Mouse (Mus musculus): Measurements from ENCODE around the gene Oas3. TPM values are rescaled to one million over a fixed set of nuclear protein-coding genes. Genes with fewer than 3 reads are reported as not detected.

Gene Oas3
- polyA plus RNA-seq (2012; fragmentation: generic; extraction: Trizol): not detected

DNA sequence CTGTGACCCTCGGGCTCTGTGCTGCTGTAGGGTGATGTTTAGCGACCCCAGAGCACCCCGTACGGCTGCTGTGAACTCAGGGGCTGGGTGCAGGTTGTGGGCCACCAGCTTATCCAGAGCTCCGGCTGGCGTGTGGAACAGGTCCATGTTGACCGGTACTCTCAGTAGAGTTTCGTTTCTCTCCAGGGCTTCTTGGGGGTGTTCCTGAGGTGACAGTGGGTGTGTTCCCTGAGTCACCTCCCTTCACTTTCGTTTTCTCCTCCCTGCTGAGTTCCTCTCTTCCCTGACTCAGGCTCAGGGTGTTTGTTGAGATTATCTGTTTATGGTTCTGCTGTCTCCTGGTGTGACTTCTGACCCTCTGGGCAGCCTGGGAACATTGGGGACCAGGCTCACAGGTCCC is at the start of gene Oas3:
Oas3 (minus strand) TSS at position 184 of the 400 bp plus-strand sequence.

DNA sequence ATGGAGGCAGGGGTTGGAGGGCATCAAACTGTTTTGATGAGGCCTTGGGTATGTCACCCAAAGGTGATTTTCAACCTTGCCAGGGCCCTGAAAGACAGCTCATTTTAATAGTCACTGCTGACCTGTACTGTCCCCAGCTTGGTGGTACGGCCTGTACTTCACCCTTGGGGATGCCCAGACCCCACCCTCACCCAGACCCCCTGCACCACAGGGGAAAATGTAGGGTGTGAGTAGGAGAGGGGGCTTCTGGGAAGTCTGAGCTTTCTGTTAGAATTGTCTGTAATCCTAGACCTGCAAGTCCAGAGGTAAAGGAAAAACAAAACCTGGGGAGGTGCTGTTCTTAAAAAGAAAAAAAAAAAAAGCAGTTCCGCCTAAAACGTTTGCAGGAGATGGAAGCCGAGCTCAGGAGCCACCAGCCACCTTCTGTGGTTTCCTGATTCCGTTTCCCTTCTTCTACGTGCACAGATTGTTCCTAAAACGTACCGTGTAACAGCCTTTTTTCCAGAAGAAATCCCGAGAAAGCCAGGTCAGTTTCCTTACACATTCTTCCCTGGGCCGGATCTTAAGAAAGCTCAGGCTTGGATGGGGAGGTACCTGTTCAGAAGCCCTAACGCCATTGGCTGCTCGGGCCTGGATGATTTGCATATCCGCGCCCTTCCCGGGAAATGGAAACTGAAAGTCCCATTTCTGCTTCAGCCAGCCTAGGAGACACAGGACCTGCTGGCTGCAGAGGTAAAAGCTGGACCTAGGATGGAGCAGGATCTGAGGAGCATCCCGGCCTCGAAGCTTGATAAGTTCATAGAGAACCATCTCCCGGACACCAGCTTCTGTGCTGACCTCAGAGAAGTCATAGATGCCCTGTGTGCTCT is 34.7 kb upstream of the Oas3 start, which contains the start of gene Oas1c:
Oas1c (minus strand) TSS at position 564 of the 869 bp plus-strand sequence.

DNA sequence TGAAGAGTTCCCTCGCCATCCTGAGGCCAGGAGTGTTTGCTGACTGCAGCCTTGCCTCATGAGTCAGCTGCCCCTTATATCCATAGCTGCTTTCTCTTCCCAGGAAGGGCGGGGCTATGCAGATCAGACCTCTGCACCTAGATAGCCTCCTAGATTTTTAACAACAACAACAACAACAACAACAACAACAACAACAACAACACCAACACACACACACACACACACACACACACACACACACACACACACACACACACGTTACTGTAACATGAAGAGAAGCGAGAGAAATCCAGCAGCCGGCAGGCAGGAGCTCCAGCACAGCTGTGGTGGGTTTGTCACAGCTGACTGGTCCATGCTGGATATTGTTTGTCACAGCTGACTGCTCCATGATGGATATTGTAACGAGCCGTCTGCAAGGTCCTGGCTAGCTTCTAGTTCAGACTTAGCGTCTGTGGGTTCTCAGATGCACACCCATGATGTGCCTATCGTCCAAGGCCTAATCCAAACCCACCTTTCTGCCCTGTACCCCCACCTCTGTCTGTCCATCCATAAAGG is 18.1 kb upstream of the Oas3 start, which contains the start of gene Oas1e:
Oas1e (minus strand) TSS at position 51 of the 555 bp plus-strand sequence.

DNA sequence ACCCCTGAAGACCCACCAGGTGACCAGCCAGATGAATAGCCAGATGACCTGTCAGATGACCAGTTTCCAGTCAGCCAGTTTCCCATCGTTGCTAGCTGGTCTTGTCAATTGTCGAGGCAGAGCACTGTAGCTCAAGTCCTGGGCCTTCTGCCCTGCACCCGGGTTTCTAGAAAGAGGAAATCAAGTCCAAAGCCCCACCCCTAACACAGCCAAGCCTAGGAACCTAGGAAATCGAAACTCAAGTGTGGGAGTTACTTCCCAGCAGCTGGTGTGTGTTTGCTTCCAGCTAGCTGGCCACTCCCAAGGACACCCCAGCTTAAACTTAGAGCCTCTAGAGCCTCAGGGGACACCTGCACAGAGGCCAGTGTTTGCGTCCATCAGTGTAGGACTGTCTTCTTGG is 27.8 kb downstream of the Oas3 start, which contains the start of gene Oas2:
Oas2 (minus strand) TSS at position 166 of the 400 bp plus-strand sequence.

DNA sequence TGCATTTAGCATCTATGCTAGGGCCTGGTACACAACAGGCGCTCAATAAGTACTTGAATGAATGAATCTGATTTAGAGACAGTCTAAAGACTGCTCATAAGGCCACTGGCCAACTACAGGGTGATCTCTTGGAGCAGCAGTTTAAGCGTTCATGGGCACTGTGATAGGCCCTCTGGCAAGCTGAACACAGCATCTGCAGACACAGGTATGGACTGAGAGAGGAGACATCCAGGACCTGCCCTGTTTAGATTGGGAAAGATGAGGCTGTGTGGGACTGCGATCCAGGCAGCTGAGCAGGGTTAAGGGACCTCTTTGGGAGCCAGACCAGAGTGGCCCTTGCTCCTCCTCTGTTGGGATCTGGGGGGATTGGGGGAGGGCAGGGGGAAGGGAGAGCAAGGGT is 65.6 kb downstream of the Oas3 start, which contains the start of gene Dtx1:
Dtx1 (minus strand) TSS at position 101 of the 400 bp plus-strand sequence.

Other genes with a start within 250 kb of the Oas3 start
- 10 to 100 TPM in 1 of 2 experiments, 1 to 10 TPM in 1; 2.7 to 10.9 TPM for gene Tpcn1, start 189.0 kb downstream of the Oas3 start, polyA plus RNA-seq (2012; fragmentation: generic; extraction: Trizol)
- 1 to 10 TPM in 1 of 2 experiments, under 1 TPM in 1; 0.16 to 1.7 TPM for gene Iqcd, start 188.6 kb downstream of the Oas3 start, polyA plus RNA-seq (2012; fragmentation: generic; extraction: Trizol)
- gene Rita1, start 165.1 kb downstream of the Oas3 start, polyA plus RNA-seq (2012; fragmentation: generic; extraction: Trizol): 10 to 100 TPM in 1 of 2 experiments, 1 to 10 TPM in 1; 9.0 to 11.5 TPM
- gene Ddx54, start 164.9 kb downstream of the Oas3 start, polyA plus RNA-seq (2012; fragmentation: generic; extraction: Trizol): 10 to 100 TPM; 29.1 to 39.7 TPM
- not detected for gene Cfap73, start 143.4 kb downstream of the Oas3 start, polyA plus RNA-seq (2012; fragmentation: generic; extraction: Trizol)
- gene Rasal1, start 128.8 kb downstream of the Oas3 start, polyA plus RNA-seq (2012; fragmentation: generic; extraction: Trizol): under 1 TPM in 1 of 2 experiments, not detected in 1; 0.06 TPM
- gene Dtx1, start 65.7 kb downstream of the Oas3 start, polyA plus RNA-seq (2012; fragmentation: generic; extraction: Trizol): under 1 TPM in 1 of 2 experiments, not detected in 1; 0.11 TPM
- gene Oas2, start 27.8 kb downstream of the Oas3 start, polyA plus RNA-seq (2012; fragmentation: generic; extraction: Trizol): under 1 TPM in 1 of 2 experiments, not detected in 1; 0.42 TPM
- not detected for gene Oas1e, start 17.9 kb upstream of the Oas3 start, polyA plus RNA-seq (2012; fragmentation: generic; extraction: Trizol)
- 1 to 10 TPM in 1 of 2 experiments, under 1 TPM in 1; 0.08 to 2.2 TPM for gene Oas1c, start 34.9 kb upstream of the Oas3 start, polyA plus RNA-seq (2012; fragmentation: generic; extraction: Trizol)
- under 1 TPM in 1 of 2 experiments, not detected in 1; 0.08 TPM for gene Oas1f, start 69.7 kb upstream of the Oas3 start, polyA plus RNA-seq (2012; fragmentation: generic; extraction: Trizol)
- gene Oas1h, start 83.8 kb upstream of the Oas3 start, polyA plus RNA-seq (2012; fragmentation: generic; extraction: Trizol): not detected
- under 1 TPM in 1 of 2 experiments, not detected in 1; 0.12 TPM for gene Oas1g, start 110.0 kb upstream of the Oas3 start, polyA plus RNA-seq (2012; fragmentation: generic; extraction: Trizol)
- gene Oas1a, start 129.9 kb upstream of the Oas3 start, polyA plus RNA-seq (2012; fragmentation: generic; extraction: Trizol): under 1 TPM; 0.02 to 0.58 TPM
- gene Oas1d, start 136.9 kb upstream of the Oas3 start, polyA plus RNA-seq (2012; fragmentation: generic; extraction: Trizol): not detected
- gene Rph3a, start 232.4 kb upstream of the Oas3 start, polyA plus RNA-seq (2012; fragmentation: generic; extraction: Trizol): not detected

All from C3H10T1/2 (cell line).